Mouse (Mus musculus): ENCODE data around the gene Gramd1c. TPM values are rescaled to one million over a fixed set of nuclear protein-coding genes. Genes with fewer than 3 reads are reported as not detected.

Gene Gramd1c
- polyA plus RNA-seq, 1 experiment from 2014 or later, result 2.5 TPM

GRCm38 (mm10) chr16:43945869-43946268, 117.3 kb downstream of the Gramd1c start:
- Histone ChIP-seq H3K4me1 (replicated peaks; ENCODE audit: control insufficient read depth, insufficient read depth, low read length) (no peaks in the 10 kb centered on the region), H3K9me3 (ENCODE audit: control insufficient read depth, low read length) (no peaks in the 10 kb centered on the region), H3K9ac (replicated peaks; ENCODE audit: low read depth, low read length) (no peak overlapping the region), H3K27ac (ENCODE audit: low read length) (peak overlapping the region; percentile 13; the same call in 1 of the 2 replicates), H3K27me3 (replicated peaks; ENCODE audit: control insufficient read depth, insufficient read depth, low read length) (no peaks in the 10 kb centered on the region), H3K36me3 (ENCODE audit: control insufficient read depth, insufficient read depth) (no peaks in the 10 kb centered on the region), H3K4me3 (replicated peaks; ENCODE audit: low read length) (no peak overlapping the region), H3K4me2 (ENCODE audit: low read length) (no peak overlapping the region)
- WGBS, result 65% methylated on average over 3 of the region's 3 CpGs
- peak; percentile 67 for ATAC-seq

GRCm38 (mm10) chr16:43945351-43945750, 117.8 kb downstream of the Gramd1c start:
- H3K27ac ChIP-seq (ENCODE audit: low read length), result peak overlapping the region; percentile 27; the same call in 1 of the 2 replicates
- H3K36me3 ChIP-seq (ENCODE audit: control insufficient read depth, insufficient read depth), result no peaks in the 10 kb centered on the region
- no peak for ATAC-seq
- no peaks in the 10 kb centered on the region for H3K4me1 ChIP-seq (replicated peaks; ENCODE audit: control insufficient read depth, insufficient read depth, low read length)
- H3K9me3 ChIP-seq (ENCODE audit: control insufficient read depth, low read length), result no peaks in the 10 kb centered on the region
- no peak overlapping the region for H3K4me3 ChIP-seq (replicated peaks; ENCODE audit: low read length)
- no peak overlapping the region for H3K4me2 ChIP-seq (ENCODE audit: low read length)
- no peak overlapping the region for H3K9ac ChIP-seq (replicated peaks; ENCODE audit: low read depth, low read length)
- 84% methylated on average over 3 of the region's 3 CpGs for WGBS
- H3K27me3 ChIP-seq (replicated peaks; ENCODE audit: control insufficient read depth, insufficient read depth, low read length), result no peaks in the 10 kb centered on the region

GRCm38 (mm10) chr16:43940846-43941245, 122.3 kb downstream of the Gramd1c start:
- H3K4me3 ChIP-seq (replicated peaks; ENCODE audit: low read length), result no peak overlapping the region
- 89% methylated on average over 4 of the region's 4 CpGs for WGBS
- H3K4me1 ChIP-seq (replicated peaks; ENCODE audit: control insufficient read depth, insufficient read depth, low read length), result no peaks in the 10 kb centered on the region; the same call in 1 of the 2 replicates
- no peaks in the 10 kb centered on the region for H3K27me3 ChIP-seq (replicated peaks; ENCODE audit: control insufficient read depth, insufficient read depth, low read length)
- ATAC-seq, result no peak
- H3K9ac ChIP-seq (replicated peaks; ENCODE audit: low read depth, low read length), result no peak overlapping the region
- no peak overlapping the region for H3K27ac ChIP-seq (ENCODE audit: low read length)
- H3K4me2 ChIP-seq (ENCODE audit: low read length), result no peak overlapping the region
- H3K36me3 ChIP-seq (ENCODE audit: control insufficient read depth, insufficient read depth), result no peaks in the 10 kb centered on the region
- H3K9me3 ChIP-seq (ENCODE audit: control insufficient read depth, low read length), result no peaks in the 10 kb centered on the region

- Histone ChIP-seq H3K9me3 (ENCODE audit: control insufficient read depth, low read length) (no peaks in the 10 kb centered on the region), H3K4me1 (replicated peaks; ENCODE audit: control insufficient read depth, insufficient read depth, low read length) (no peaks in the 10 kb centered on the region; the same call in 1 of the 2 replicates), H3K4me3 (replicated peaks; ENCODE audit: low read length) (no peak overlapping the region), H3K9ac (replicated peaks; ENCODE audit: low read depth, low read length) (no peak overlapping the region), H3K27me3 (replicated peaks; ENCODE audit: control insufficient read depth, insufficient read depth, low read length) (no peaks in the 10 kb centered on the region), H3K27ac (ENCODE audit: low read length) (no peak overlapping the region), H3K4me2 (ENCODE audit: low read length) (no peak overlapping the region), H3K36me3 (ENCODE audit: control insufficient read depth, insufficient read depth) (no peaks in the 10 kb centered on the region)
- ATAC-seq, result no peak
- 54% methylated on average over 3 of the region's 3 CpGs for WGBS
These were observed 127.3 kb downstream of the Gramd1c start for GRCm38 (mm10) chr16:43935892-43936291.

GRCm38 (mm10) chr16:43935367-43935766, 127.8 kb downstream of the Gramd1c start:
- no peaks in the 10 kb centered on the region; the same call in 1 of the 2 replicates for H3K4me1 ChIP-seq (replicated peaks; ENCODE audit: control insufficient read depth, insufficient read depth, low read length)
- H3K27me3 ChIP-seq (replicated peaks; ENCODE audit: control insufficient read depth, insufficient read depth, low read length), result no peaks in the 10 kb centered on the region
- H3K4me2 ChIP-seq (ENCODE audit: low read length), result no peak overlapping the region
- H3K9ac ChIP-seq (replicated peaks; ENCODE audit: low read depth, low read length), result no peak overlapping the region
- H3K36me3 ChIP-seq (ENCODE audit: control insufficient read depth, insufficient read depth), result no peaks in the 10 kb centered on the region
- no peak for ATAC-seq
- no peak overlapping the region for H3K4me3 ChIP-seq (replicated peaks; ENCODE audit: low read length)
- no peak overlapping the region for H3K27ac ChIP-seq (ENCODE audit: low read length)
- WGBS, result 47% methylated on average over 3 of the region's 3 CpGs
- no peaks in the 10 kb centered on the region for H3K9me3 ChIP-seq (ENCODE audit: control insufficient read depth, low read length)

GRCm38 (mm10) chr16:43934856-43935255, 128.3 kb downstream of the Gramd1c start:
- Histone ChIP-seq H3K27me3 (replicated peaks; ENCODE audit: control insufficient read depth, insufficient read depth, low read length) (no peaks in the 10 kb centered on the region), H3K9me3 (ENCODE audit: control insufficient read depth, low read length) (no peaks in the 10 kb centered on the region), H3K27ac (ENCODE audit: low read length) (no peak overlapping the region), H3K36me3 (ENCODE audit: control insufficient read depth, insufficient read depth) (no peaks in the 10 kb centered on the region), H3K4me2 (ENCODE audit: low read length) (no peak overlapping the region), H3K9ac (replicated peaks; ENCODE audit: low read depth, low read length) (no peak overlapping the region), H3K4me1 (replicated peaks; ENCODE audit: control insufficient read depth, insufficient read depth, low read length) (no peaks in the 10 kb centered on the region; the same call in 1 of the 2 replicates), H3K4me3 (replicated peaks; ENCODE audit: low read length) (no peak overlapping the region)
- no peak for ATAC-seq
- 81% methylated on average over 8 of the region's 8 CpGs for WGBS

GRCm38 (mm10) chr16:43933041-43933440, 130.1 kb downstream of the Gramd1c start:
- ATAC-seq, result no peak
- no peaks in the 10 kb centered on the region for H3K27me3 ChIP-seq (replicated peaks; ENCODE audit: control insufficient read depth, insufficient read depth, low read length)
- 81% methylated on average over 6 of the region's 6 CpGs for WGBS
- no peak overlapping the region for H3K27ac ChIP-seq (ENCODE audit: low read length)
- H3K9me3 ChIP-seq (ENCODE audit: control insufficient read depth, low read length), result no peaks in the 10 kb centered on the region
- H3K9ac ChIP-seq (replicated peaks; ENCODE audit: low read depth, low read length), result no peak overlapping the region
- H3K4me1 ChIP-seq (replicated peaks; ENCODE audit: control insufficient read depth, insufficient read depth, low read length), result no peaks in the 10 kb centered on the region; the same call in 1 of the 2 replicates
- H3K36me3 ChIP-seq (ENCODE audit: control insufficient read depth, insufficient read depth), result no peaks in the 10 kb centered on the region
- no peak overlapping the region for H3K4me3 ChIP-seq (replicated peaks; ENCODE audit: low read length)
- no peak overlapping the region for H3K4me2 ChIP-seq (ENCODE audit: low read length)

GRCm38 (mm10) chr16:43932319-43932718, 130.8 kb downstream of the Gramd1c start:
- Histone ChIP-seq H3K36me3 (ENCODE audit: control insufficient read depth, insufficient read depth) (no peaks in the 10 kb centered on the region), H3K4me1 (replicated peaks; ENCODE audit: control insufficient read depth, insufficient read depth, low read length) (no peaks in the 10 kb centered on the region; the same call in 1 of the 2 replicates), H3K9ac (replicated peaks; ENCODE audit: low read depth, low read length) (no peak overlapping the region), H3K9me3 (ENCODE audit: control insufficient read depth, low read length) (no peaks in the 10 kb centered on the region), H3K27ac (ENCODE audit: low read length) (no peak overlapping the region), H3K4me3 (replicated peaks; ENCODE audit: low read length) (no peak overlapping the region), H3K27me3 (replicated peaks; ENCODE audit: control insufficient read depth, insufficient read depth, low read length) (no peaks in the 10 kb centered on the region), H3K4me2 (ENCODE audit: low read length) (no peak overlapping the region)
- WGBS, result 86% methylated on average over 7 of the region's 7 CpGs
- ATAC-seq, result no peak

GRCm38 (mm10) chr16:43931502-43931901, 131.6 kb downstream of the Gramd1c start:
- Histone ChIP-seq H3K9me3 (ENCODE audit: control insufficient read depth, low read length) (no peaks in the 10 kb centered on the region), H3K9ac (replicated peaks; ENCODE audit: low read depth, low read length) (no peak overlapping the region), H3K27ac (ENCODE audit: low read length) (no peak overlapping the region), H3K4me1 (replicated peaks; ENCODE audit: control insufficient read depth, insufficient read depth, low read length) (no peaks in the 10 kb centered on the region; the same call in 1 of the 2 replicates), H3K36me3 (ENCODE audit: control insufficient read depth, insufficient read depth) (no peaks in the 10 kb centered on the region), H3K4me3 (replicated peaks; ENCODE audit: low read length) (no peak overlapping the region), H3K27me3 (replicated peaks; ENCODE audit: control insufficient read depth, insufficient read depth, low read length) (no peaks in the 10 kb centered on the region), H3K4me2 (ENCODE audit: low read length) (no peak overlapping the region)
- peak; percentile 49; the same call in 1 of the 2 replicates for ATAC-seq
- 41% methylated on average over 3 of the region's 3 CpGs for WGBS

GRCm38 (mm10) chr16:43930577-43930976, 132.6 kb downstream of the Gramd1c start:
- H3K9me3 ChIP-seq (ENCODE audit: control insufficient read depth, low read length), result no peaks in the 10 kb centered on the region
- H3K4me3 ChIP-seq (replicated peaks; ENCODE audit: low read length), result no peak overlapping the region
- no peak overlapping the region for H3K9ac ChIP-seq (replicated peaks; ENCODE audit: low read depth, low read length)

More at GRCm38 (mm10) chr16:43930577-43930976, 132.6 kb downstream of the Gramd1c start:
- Histone ChIP-seq H3K27me3 (replicated peaks; ENCODE audit: control insufficient read depth, insufficient read depth, low read length) (no peaks in the 10 kb centered on the region), H3K27ac (ENCODE audit: low read length) (no peak overlapping the region), H3K4me1 (replicated peaks; ENCODE audit: control insufficient read depth, insufficient read depth, low read length) (no peaks in the 10 kb centered on the region; the same call in 1 of the 2 replicates), H3K4me2 (ENCODE audit: low read length) (no peak overlapping the region), H3K36me3 (ENCODE audit: control insufficient read depth, insufficient read depth) (no peaks in the 10 kb centered on the region)
- no peak for ATAC-seq
